Mouse (Mus musculus) liver, adult (tissue): ENCODE measurements around the gene Tunar.

Experiments used
- GATA4 ChIP-seq: IDR thresholded peaks from 2 replicates; pipeline ENCODE4 v1.6.1; 2014; ENCODE audit warnings: mild to moderate bottlenecking, low read length; ENCODE audit not compliant: insufficient replicate concordance

Gene Tunar

GRCm38 (mm10) chr12:105333570-105333969 lies at the start of gene Tunar:
Tunar (plus strand) TSS chr12:105333870.
- TF ChIP-seq GATA4: no peak

- no peak for TF ChIP-seq GATA4
These were observed 21.1 kb upstream of the Tunar start for GRCm38 (mm10) chr12:105312571-105313035.

GRCm38 (mm10) chr12:105314328-105314727 lies 19.3 kb upstream of the Tunar start:
- no peak for TF ChIP-seq GATA4

GRCm38 (mm10) chr12:105322160-105322559 lies 11.5 kb upstream of the Tunar start:
- no peak for TF ChIP-seq GATA4

GRCm38 (mm10) chr12:105327051-105327450 lies 6.6 kb upstream of the Tunar start:
- TF ChIP-seq GATA4: no peak

GRCm38 (mm10) chr12:105328396-105328795 lies 5.3 kb upstream of the Tunar start:
- no peak for TF ChIP-seq GATA4

- TF ChIP-seq GATA4: no peak
These were observed 2.4 kb downstream of the Tunar start for GRCm38 (mm10) chr12:105336094-105336420.

GRCm38 (mm10) chr12:105336421-105337289 lies 3.0 kb downstream of the Tunar start:
- TF ChIP-seq GATA4: no peak

- TF ChIP-seq GATA4: no peak
These were observed 3.8 kb downstream of the Tunar start for GRCm38 (mm10) chr12:105337290-105338005.

- no peak for TF ChIP-seq GATA4
These were observed 4.7 kb downstream of the Tunar start for GRCm38 (mm10) chr12:105338256-105338977.

- no peak for TF ChIP-seq GATA4
These were observed 7.9 kb downstream of the Tunar start for GRCm38 (mm10) chr12:105341523-105341922.

GRCm38 (mm10) chr12:105344460-105344859 lies 10.8 kb downstream of the Tunar start:
- no peak for TF ChIP-seq GATA4

- no peak for TF ChIP-seq GATA4
These were observed 13.2 kb downstream of the Tunar start for GRCm38 (mm10) chr12:105346861-105347260.

- no peak for TF ChIP-seq GATA4
These were observed 13.6 kb downstream of the Tunar start for GRCm38 (mm10) chr12:105347261-105347660.

GRCm38 (mm10) chr12:105354266-105354665 lies 20.6 kb downstream of the Tunar start:
- no peak for TF ChIP-seq GATA4
